Mouse (Mus musculus): ENCODE results near the gene Mcl1. TPM values are rescaled to one million over a fixed set of nuclear protein-coding genes. Genes with fewer than 3 reads are reported as not detected.

Mcl1 gene
- polyA plus RNA-seq, 1 experiment from 2014 or later = 42.3 TPM

- 80% methylated on average over 6 of the region's 6 CpGs for WGBS
- H3K4me2 ChIP-seq (replicated peaks) = no peak overlapping the region
- no peak overlapping the region for H3K4me3 ChIP-seq
- H3K27ac ChIP-seq = no peak overlapping the region
- peaks cover 93% of the 10 kb centered on the region for H3K36me3 ChIP-seq
- no peaks in the 10 kb centered on the region for H3K27me3 ChIP-seq
- H3K9me3 ChIP-seq = no peaks in the 10 kb centered on the region
- no peak for ATAC-seq (ENCODE audit: low FRiP score, low read depth)
- H3K9ac ChIP-seq = no peak overlapping the region
- peaks cover under 1% of the 10 kb centered on the region for H3K4me1 ChIP-seq
These were observed 27.3 kb upstream of the Mcl1 start for GRCm38 (mm10) chr3:95631304-95631703.

DNA sequence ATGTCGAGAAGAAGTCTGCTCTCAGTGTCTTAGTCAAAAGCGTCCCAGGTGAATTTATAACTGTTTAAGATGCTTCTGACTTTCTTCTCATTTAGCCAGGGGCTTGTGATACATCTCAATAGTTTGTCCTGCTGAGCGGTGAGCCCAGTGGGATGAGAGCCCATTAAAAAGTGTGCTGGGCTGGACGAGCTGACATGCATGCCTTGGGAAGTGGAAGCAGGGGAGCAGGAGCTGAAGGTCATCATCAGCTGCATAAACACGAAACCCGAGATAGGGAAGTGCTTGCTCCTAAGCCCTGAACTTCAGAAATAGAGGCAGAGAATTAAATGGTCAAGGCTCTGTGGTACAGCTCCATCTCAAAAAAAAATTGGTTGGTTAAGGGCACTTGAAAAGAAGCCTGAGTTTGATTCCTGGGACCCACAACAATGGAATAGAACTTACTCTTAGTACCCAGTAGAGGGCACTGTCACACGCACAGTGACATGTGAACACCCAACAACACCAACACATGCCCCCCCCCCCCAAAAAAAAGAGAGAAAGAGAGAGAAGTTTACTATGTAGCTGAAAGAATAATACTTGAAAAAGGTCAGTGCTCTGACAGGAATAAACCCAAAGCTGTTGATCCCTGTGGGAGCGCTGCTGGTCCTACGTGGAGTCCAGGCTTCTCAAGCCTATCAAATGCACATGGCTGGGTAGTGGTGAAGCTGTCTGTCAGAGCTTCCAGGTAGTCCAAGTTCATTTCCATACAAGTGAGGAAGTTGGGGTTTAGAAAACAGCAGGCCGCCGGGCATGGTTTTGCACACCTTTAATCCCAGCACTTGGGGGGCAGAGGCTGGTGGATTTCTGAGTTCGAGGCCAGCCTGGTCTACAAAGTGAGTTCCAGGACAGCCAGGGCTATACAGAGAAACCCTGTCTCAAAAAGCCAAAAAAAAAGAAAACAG is 25.7 kb upstream of the Mcl1 start:
- Histone ChIP-seq H3K4me2 (replicated peaks) (no peak overlapping the region), H3K27me3 (no peaks in the 10 kb centered on the region), H3K9me3 (no peaks in the 10 kb centered on the region), H3K4me3 (no peak overlapping the region), H3K27ac (0 out of 2 replicates have a peak overlapping the region, but pooled peaks have one; percentile 2), H3K36me3 (peaks cover 95% of the 10 kb centered on the region), H3K4me1 (no peaks in the 10 kb centered on the region), H3K9ac (no peak overlapping the region)
- no peak for ATAC-seq (ENCODE audit: low FRiP score, low read depth)
- WGBS = 77% methylated on average over 12 of the region's 12 CpGs

DNA sequence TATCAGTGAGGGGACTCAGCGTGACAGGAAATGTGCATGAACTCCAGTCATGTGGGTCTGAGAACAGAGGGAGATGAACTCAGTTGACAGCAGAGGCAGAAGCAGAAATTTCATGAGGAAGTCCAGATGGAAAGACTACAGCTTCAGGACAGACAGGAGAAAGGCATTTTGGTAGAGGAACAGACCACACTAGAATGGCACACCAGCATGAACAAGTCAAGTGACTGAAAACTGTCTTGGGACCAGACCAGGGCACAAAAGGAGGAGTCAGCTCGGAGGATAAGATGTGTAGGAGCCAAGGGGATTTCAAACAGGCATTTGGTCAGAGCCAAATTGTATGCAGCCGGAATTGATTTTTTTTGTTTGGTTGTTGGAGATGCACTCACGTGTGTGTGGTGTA is 23.0 kb upstream of the Mcl1 start:
- no peak overlapping the region for H3K27ac ChIP-seq
- ATAC-seq (ENCODE audit: low FRiP score, low read depth) = no peak
- no peaks in the 10 kb centered on the region for H3K9me3 ChIP-seq
- WGBS = 81% methylated on average over 4 of the region's 4 CpGs
- no peak overlapping the region for H3K4me2 ChIP-seq (replicated peaks)
- H3K36me3 ChIP-seq = peaks cover 84% of the 10 kb centered on the region
- no peaks in the 10 kb centered on the region for H3K4me1 ChIP-seq
- H3K4me3 ChIP-seq = no peak overlapping the region
- no peaks in the 10 kb centered on the region for H3K27me3 ChIP-seq
- H3K9ac ChIP-seq = no peak overlapping the region

DNA sequence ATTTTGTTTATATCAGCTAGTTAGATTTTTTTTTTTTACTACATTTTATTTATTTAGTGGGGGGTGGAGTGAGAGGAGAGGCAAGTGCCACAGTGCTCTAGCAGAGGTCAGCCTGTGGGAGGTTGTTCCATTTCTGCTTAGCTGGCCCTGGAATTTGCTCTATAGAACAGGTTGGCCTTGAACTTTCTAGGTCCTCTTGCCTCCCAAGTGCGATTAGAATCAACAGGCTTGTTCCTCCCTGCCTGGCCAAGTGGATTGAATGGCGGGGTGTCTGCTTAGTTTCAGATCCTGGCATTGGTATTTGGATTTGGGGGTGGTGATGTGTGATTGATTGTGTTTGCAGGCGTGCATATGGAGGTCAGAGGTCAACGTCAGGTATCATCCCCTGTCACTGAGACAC is 22.5 kb upstream of the Mcl1 start:
- Histone ChIP-seq H3K27me3 (no peaks in the 10 kb centered on the region), H3K27ac (no peak overlapping the region), H3K4me1 (no peaks in the 10 kb centered on the region), H3K36me3 (peaks cover 80% of the 10 kb centered on the region), H3K9ac (no peak overlapping the region), H3K4me2 (replicated peaks) (no peak overlapping the region), H3K4me3 (no peak overlapping the region), H3K9me3 (no peaks in the 10 kb centered on the region)
- no peak for ATAC-seq (ENCODE audit: low FRiP score, low read depth)
- 82% methylated on average over 4 of the region's 4 CpGs for WGBS

GRCm38 (mm10) chr3:95639694-95640093 is 18.9 kb upstream of the Mcl1 start:
- Histone ChIP-seq H3K27me3 (no peaks in the 10 kb centered on the region), H3K4me2 (replicated peaks) (no peak overlapping the region), H3K9ac (no peak overlapping the region), H3K36me3 (peaks cover 47% of the 10 kb centered on the region), H3K27ac (no peak overlapping the region), H3K4me1 (no peaks in the 10 kb centered on the region), H3K9me3 (no peaks in the 10 kb centered on the region), H3K4me3 (no peak overlapping the region)
- WGBS = 100% methylated on average over 1 of the region's 1 CpGs
- no peak for ATAC-seq (ENCODE audit: low FRiP score, low read depth)

- Histone ChIP-seq H3K4me3 (no peak overlapping the region), H3K4me2 (replicated peaks) (no peak overlapping the region), H3K4me1 (no peaks in the 10 kb centered on the region), H3K36me3 (peaks cover 15% of the 10 kb centered on the region), H3K9me3 (no peaks in the 10 kb centered on the region), H3K27me3 (no peaks in the 10 kb centered on the region), H3K27ac (no peak overlapping the region), H3K9ac (no peak overlapping the region)
- no peak for ATAC-seq (ENCODE audit: low FRiP score, low read depth)
- 87% methylated on average over 7 of the region's 7 CpGs for WGBS
These were observed 15.5 kb upstream of the Mcl1 start for GRCm38 (mm10) chr3:95643097-95643496.

DNA sequence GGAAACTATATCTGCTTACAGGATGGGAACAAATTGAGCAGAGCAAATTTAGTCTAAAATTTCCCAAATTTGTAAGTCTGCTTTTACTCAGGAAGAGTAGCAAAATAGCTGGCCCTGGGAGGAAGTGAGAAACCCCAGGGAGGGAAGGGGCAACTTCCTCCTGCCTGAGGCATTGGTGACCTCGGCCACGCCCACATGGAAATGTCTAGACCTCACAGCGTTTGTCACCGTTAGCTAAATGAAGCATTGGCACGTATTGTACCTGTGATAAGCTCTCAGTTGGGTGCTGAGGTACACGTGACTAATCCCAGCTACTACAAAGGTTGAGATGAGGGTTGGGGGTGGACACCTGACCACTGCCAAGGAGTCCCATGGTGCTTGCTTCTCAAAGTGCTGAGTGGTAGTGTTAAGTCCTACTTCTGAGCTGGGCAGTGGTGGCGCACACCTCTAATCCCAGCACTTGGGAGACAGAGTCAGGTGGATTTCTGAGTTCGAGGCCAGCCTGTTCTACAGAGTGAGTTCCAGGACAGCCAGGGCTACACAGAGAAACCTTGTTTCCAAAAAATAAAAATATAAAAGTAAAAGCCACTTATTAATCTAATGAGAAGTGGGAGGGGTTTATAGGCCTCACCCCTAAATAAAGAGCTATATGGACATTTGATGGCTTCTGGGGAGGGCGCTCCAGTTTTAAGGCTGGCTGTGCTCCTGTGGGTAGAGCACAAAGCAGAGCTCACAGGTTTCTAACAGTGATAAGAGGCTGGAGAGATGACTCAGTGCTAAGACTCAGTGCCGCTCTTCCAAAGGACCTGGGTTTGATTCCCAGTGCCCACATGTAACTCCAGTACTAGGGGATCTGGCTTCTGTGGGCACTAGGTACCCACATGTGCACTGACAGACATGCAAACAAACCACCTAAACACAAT is 13.0 kb upstream of the Mcl1 start:
- H3K4me3 ChIP-seq = no peak overlapping the region
- no peak for ATAC-seq (ENCODE audit: low FRiP score, low read depth)

GRCm38 (mm10) chr3:95648016-95648415 is 10.6 kb upstream of the Mcl1 start:
- H3K9ac ChIP-seq = no peak overlapping the region
- no peak overlapping the region for H3K4me2 ChIP-seq (replicated peaks)
- ATAC-seq (ENCODE audit: low FRiP score, low read depth) = no peak
- H3K27me3 ChIP-seq = no peaks in the 10 kb centered on the region
- 91% methylated on average over 5 of the region's 5 CpGs for WGBS
- H3K27ac ChIP-seq = no peak overlapping the region
- no peaks in the 10 kb centered on the region for H3K36me3 ChIP-seq
- no peak overlapping the region for H3K4me3 ChIP-seq
- peaks cover 8% of the 10 kb centered on the region for H3K4me1 ChIP-seq
- no peaks in the 10 kb centered on the region for H3K9me3 ChIP-seq

More for the DNA sequence above, 13.0 kb upstream of the Mcl1 start:
- 66% methylated on average over 10 of the region's 10 CpGs for WGBS
- no peaks in the 10 kb centered on the region for H3K27me3 ChIP-seq
- H3K9me3 ChIP-seq = no peaks in the 10 kb centered on the region
- no peak overlapping the region for H3K9ac ChIP-seq
- no peak overlapping the region for H3K27ac ChIP-seq
- no peaks in the 10 kb centered on the region for H3K36me3 ChIP-seq
- no peaks in the 10 kb centered on the region for H3K4me1 ChIP-seq
- no peak overlapping the region for H3K4me2 ChIP-seq (replicated peaks)

- Histone ChIP-seq H3K27ac (peak overlapping the region; percentile 29; the same call in 1 of the 2 replicates), H3K9me3 (no peaks in the 10 kb centered on the region), H3K4me3 (no peak overlapping the region), H3K4me2 (replicated peaks) (no peak overlapping the region), H3K27me3 (no peaks in the 10 kb centered on the region), H3K4me1 (peaks cover 15% of the 10 kb centered on the region), H3K9ac (no peak overlapping the region), H3K36me3 (no peaks in the 10 kb centered on the region)
- WGBS = 62% methylated on average over 6 of the region's 6 CpGs
- ATAC-seq (ENCODE audit: low FRiP score, low read depth) = no peak
These were observed 8.1 kb upstream of the Mcl1 start for GRCm38 (mm10) chr3:95650276-95651032.

DNA sequence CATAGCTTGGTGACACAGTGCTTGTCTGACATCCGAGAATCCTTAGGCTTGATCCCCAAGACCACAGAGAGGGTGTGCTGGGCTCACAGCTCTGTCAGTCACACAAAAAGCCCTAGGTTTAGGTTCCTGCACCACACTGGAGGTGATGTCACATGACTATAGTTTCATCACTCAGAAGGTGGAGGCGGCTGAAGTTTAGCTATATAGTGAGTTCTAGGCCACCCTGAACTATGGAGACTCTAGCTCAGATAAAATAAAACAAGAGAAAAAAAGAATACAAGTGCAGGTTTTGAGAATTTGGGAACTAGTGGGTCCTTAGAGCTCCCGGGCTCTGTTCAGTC is 7.6 kb upstream of the Mcl1 start:
- ATAC-seq (ENCODE audit: low FRiP score, low read depth) = no peak

DNA sequence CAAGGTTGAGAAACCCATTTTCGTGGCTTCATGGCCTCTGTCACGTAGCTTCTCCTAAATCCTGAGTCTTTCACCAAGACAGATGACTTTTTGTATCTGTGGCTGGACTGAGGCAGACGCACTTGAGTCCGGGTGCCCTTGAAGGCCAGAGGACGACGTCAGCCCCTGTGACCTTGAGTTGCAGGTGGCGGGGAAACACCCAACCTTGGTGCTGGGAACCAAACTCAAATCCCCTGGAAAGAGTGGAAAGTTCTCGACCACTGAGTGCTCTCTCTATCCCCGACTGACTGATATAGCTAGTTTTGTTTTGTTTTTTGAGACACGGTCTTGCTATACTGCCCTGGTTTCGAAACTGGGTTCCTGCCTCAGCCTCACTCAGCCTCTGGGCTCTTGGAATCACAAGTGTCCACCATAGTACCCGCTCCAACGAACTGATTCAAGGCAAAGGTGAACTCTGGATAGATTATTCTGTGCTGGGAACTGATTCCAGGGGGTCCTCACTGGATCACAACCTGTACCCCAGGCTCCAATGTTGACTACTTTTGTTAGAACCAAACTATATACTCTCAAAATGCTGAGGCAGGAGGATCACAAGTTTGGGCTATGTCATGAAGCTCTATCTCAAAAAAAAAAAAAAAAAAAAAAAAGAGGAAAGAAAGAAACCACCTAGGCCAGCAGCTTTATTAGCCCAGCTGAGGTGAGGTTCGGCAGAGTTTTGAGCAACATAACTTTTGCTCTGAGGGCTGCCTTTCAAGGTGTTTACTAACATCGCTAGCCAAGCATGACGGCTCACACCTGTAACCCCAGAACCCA is 7.0 kb upstream of the Mcl1 start:
- WGBS = 85% methylated on average over 16 of the region's 16 CpGs
- Histone ChIP-seq H3K9me3 (no peaks in the 10 kb centered on the region), H3K4me3 (no peak overlapping the region), H3K4me1 (peaks cover 15% of the 10 kb centered on the region), H3K4me2 (replicated peaks) (no peak overlapping the region), H3K27me3 (no peaks in the 10 kb centered on the region), H3K9ac (no peak overlapping the region), H3K36me3 (no peaks in the 10 kb centered on the region), H3K27ac (no peak overlapping the region)
- no peak for ATAC-seq (ENCODE audit: low FRiP score, low read depth)

More for the DNA sequence above, 7.6 kb upstream of the Mcl1 start:
- Histone ChIP-seq H3K36me3 (no peaks in the 10 kb centered on the region), H3K9ac (no peak overlapping the region), H3K27me3 (no peaks in the 10 kb centered on the region), H3K4me1 (peaks cover 15% of the 10 kb centered on the region), H3K4me3 (no peak overlapping the region), H3K9me3 (no peaks in the 10 kb centered on the region), H3K4me2 (replicated peaks) (no peak overlapping the region), H3K27ac (peak overlapping the region; percentile 29; the same call in 1 of the 2 replicates)
- 88% methylated on average over 3 of the region's 3 CpGs for WGBS
